Mouse (Mus musculus): Measurements from ENCODE around the gene Golga5.

Gene Golga5

DNA sequence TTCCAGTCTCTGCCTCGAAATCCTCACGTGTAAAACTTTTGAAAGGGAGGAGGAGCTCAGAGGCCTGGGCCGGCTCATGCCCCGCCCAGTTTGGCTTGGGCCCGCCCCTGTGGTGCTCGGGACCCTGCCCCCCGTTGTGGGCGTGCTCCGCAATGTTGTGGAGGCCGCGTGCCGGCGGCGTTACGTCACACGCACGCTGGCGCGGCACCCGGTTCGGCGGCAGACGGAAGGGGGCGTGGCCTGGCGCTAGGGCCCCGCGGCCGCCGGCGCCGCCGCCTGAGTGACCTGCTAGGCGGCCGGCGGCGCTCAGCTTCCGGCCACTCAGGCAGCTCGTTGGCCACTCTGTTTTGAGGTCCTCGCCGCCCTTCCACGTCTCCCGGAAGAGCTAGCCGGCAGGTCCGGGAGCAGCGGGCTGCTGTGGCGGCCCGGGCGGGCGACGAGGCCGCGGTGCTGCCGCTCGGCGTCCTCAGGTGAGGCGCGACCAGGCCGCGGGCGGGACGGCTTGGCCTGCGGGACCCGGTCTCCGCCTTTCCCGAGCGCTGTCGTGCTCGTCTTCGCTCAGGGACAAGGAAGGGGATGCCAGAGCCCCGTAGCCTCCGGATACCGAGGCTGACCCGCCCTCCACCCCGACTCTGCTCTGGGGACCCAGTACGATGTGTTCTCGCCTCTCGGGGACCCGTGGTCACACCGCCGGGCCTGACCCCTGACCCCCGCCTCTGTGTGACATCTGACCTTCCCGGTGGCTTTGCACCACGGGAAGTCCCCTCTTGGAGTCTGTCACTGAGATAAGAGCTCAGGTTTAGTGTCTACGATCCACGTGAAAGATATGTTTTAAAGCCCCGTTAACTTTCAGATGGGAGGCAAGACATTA is at the start of gene Golga5:
Gene Golga5, plus strand, starts transcription at position 242 of the 871 bp plus-strand sequence.
- DNase-seq (ENCODE audit: low read depth, low spot score): peak; percentile 98

DNA sequence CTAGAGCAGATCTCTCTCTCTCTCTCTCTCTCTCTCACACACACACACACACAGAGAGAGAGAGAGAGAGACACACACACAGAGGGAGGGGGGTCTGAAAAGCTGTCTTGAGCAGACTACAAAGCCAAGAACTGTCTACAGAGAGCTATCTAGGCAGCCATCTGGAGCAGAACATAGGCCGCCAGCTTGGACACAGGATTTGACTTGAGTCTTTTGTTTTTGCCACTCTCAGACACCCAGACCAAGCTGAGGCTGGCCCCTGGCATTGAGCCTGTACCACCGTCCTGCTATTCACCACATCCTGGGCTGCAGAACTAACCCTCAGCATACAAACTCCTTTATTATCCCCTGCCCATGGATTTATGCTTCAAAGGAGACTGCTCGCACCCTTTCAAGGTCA is 49.4 kb upstream of the Golga5 start:
- DNase-seq (ENCODE audit: low read depth, low spot score): no peak

DNA sequence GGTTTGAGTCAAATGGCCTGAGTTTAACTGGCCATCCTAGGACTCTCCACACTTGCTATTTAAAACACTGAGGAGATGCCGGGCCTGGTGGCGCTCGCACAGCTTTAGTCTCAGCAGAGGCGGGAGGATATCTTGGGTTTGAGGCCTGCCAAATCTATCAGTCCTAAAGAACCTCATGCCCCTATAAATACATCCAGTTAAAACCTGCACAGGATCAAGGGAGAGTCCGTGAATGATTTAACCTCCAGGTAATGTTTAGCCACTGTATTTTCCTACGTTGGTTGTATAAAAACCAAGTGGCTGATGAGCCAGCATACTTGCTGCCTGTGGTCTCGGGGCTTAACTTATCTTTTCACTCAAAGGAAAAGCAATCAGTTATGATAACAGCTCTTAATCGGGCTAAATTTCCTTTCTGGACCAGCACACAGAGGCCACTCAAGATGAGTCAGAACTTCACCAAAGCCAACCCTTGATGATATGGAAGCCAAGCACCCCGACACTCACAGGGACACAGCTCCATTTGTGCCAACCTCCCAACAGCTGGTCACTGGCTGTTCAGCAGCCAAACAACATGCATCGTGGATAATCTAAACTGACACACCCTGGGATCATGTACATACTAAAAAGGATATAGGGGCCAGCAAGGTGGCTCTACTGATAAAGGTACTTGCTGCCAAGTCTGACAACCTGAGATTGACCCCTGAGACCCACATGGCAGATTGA is 48.6 kb upstream of the Golga5 start:
- DNase-seq (ENCODE audit: low read depth, low spot score): no peak

DNA sequence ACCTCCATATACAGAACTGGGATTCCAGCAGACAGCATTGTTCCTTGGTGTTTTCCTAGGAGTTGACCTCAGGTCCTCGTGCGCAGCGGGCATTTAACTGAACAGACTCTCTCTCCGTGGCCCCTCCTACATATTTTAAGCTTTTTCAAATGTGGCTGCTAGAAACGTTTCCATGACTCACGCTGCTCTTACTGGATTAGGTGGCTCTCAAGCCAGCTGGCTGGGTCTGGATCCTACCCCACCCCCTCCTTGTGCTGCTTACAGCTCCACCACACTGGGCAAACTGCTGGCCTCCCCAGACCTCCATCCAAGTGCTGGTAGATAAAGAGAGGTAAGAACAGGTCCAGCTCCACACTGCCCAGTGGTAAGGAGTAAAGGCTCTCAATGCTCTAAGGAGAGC is 46.9 kb upstream of the Golga5 start:
- DNase-seq (ENCODE audit: low read depth, low spot score): no peak

DNA sequence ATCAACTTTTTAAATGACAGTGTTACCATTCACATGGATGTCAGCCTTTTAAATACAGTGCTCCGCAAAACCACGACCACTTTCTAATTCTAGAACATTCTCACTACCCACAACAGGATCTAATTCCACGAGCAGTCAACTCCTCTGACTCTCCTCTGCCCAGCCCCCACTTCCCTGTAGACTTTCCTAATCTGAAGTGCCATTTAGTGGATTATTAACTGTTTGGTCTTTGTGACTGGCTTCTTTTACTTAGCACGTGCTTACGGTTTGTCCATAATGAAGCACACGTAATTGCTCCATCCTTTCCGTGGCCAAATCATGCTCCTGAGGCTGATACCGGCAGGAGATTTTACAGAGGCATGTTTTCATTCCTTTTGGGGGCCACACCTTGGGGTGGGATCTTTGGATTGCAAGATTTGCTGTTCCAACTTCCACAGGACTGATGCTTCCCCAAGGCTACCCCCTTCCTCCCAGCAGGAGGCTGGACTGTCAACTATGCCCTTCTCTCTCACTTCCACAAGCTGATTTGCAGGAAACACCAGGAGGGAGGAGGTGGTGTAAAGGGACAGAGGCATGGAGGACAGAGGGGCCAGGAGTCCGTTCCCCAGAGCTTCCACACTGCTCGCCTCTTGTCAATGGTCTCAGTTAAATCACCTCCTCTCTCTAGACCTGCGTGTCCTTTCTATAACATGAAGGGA is 46.2 kb upstream of the Golga5 start:
- DNase-seq (ENCODE audit: low read depth, low spot score): no peak

DNA sequence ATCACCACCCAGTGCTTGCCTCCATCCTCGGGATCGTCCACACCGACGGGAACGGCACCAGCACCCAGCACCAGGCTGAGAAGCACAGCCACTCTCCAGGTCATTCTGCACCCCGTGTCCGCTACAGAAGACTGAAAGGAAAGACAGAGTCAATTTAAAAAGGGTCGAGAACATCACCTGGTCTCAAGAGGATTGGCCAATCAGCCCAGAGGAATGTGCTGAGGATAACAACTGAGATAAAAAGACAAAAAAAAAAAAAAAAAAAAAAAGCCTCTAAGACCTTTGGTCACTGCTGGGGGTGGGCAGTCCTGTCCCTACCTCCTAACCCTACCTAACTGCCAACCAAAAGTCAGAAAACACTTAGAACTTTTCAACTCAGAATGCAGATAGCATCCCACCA is 45.3 kb upstream of the Golga5 start:
- DNase-seq (ENCODE audit: low read depth, low spot score): no peak

DNA sequence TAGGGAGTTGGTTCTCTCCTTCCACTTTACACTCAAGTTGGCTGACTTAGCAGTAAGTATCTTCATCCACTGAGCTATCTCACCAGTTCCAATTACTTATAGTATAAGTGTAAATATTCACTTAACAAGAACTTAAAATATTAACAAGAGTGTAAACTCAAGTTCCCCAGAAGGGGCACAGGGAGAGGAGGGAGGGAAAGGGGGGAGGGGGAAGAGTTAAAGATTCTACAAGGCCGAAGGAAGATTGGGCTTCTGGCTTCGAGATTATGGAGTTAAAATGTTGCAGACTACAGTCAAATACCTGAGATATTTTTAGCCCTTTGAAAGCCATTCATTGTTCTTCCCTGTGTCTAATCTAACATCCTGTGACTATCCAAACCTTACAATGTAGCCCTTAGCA is 44.5 kb upstream of the Golga5 start:
- no peak for DNase-seq (ENCODE audit: low read depth, low spot score)

DNA sequence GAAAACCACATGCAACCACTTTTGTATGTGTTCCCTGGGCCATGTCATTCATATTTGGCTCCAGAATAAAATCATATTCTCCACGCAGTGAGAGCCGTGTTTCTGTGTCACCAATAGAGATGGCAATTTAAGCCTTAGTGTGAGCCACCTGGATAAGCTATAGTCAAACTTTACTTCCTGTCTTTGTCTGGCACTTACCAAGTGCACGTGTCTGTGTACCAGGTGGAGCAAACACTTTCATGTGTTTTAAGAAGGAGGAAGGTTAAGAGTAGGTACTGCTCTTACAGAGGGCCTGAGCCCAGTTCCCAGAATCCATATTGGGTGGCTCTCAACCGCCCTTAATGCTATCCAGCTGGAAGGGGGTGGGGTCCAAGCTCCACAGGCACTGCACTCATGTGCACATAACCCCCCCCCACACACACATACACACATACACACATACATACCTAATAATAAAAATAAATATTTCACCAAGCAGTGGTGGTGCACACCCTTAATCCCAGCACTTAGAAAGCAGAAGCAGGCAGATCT is 43.8 kb upstream of the Golga5 start:
- no peak for DNase-seq (ENCODE audit: low read depth, low spot score)

DNA sequence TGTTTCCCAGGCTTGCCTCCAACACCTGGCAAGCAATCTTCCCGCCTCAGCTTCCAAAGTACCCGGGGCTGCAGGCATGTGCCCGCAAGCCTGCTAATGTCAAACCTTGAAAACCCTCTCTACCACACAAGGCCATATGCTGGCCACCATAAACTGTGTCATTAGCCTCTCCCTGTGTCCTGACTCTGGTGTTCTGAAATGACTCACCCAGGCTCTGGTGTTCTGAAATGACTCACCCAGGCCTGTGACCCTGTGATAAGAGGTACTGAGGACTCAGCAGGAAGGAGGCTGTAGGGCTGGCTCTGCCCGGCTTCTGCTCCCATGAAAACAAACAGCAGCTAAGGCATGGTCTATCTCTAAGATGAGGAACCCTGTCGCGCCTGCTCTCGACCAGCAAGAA is 42.6 kb upstream of the Golga5 start:
- DNase-seq (ENCODE audit: low read depth, low spot score): no peak

DNA sequence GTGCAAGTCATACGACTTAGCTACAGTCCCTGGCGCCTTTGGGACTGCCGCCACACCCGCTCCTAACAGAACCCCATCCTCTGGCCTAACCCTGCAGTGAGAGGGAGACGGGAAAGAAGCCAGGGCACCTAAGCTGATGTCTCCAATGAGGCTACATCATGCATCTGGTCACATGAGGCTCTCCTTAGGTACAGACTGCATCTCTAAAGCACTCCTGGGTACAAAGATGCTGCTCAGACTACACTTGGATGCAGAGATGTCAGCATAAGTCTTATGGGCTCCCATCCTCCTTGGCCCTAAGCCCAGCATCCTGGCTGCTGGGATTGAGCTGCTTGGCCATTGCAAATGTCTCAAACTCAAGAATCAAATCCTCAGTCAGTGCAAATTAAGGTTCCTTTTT is 39.3 kb upstream of the Golga5 start:
- DNase-seq (ENCODE audit: low read depth, low spot score): no peak

DNA sequence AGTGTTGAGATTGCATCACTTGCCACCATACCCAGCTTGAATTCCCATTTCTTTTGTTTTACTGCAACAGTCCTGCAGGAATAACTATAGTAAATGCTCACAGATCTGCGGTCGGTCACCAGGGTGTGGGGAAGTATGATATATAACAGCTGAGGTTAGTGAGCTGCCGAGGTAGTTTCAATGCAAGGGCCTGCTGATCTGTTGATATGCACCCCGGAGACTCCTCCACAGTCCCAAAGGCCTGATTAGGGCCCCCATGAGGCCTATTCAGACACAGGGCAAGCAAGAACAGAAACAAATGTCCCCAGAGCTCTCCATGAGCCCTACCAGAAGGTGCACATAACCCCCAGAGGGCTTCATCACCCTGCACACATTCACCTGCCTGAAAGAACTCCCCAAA is 38.7 kb upstream of the Golga5 start:
- DNase-seq (ENCODE audit: low read depth, low spot score): no peak

DNA sequence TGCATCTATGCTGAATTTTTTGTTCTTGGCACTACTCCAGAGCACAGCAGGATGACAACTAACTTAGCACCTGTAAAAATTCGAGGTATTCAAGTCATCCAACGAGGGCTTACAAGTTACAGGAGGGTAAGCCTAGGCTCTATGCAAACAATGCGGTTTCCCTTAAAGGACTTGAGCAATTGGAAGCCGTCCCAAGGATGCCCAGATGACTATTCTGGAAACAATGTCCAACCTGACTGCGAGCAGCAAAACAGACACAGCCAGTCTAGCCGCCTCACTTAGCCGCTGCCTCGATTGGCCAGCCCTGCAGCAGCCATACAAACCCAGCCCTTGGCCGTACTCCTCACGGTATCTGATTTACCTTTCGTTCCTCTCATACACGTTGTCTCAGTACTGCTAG is 36.7 kb upstream of the Golga5 start:
- DNase-seq (ENCODE audit: low read depth, low spot score): no peak

DNA sequence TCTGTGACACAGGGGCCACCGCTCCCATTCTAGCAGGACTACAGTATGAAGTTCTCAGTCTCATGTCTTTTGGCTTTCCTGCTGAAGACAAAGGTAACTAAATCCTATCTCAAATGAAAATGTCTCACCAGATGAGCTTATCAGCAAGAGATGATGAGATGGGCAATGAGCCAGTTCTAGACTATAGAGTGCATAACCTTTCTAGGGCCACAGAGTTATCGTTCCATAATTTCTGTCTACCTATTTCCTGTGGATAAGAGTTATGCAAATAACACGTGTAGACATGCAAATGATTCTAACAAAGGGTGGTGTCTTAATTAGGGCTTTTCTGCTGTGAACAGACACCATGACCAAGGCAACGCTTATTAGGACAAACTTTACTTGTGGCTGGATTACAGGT is 34.8 kb upstream of the Golga5 start:
- DNase-seq (ENCODE audit: low read depth, low spot score): no peak

DNA sequence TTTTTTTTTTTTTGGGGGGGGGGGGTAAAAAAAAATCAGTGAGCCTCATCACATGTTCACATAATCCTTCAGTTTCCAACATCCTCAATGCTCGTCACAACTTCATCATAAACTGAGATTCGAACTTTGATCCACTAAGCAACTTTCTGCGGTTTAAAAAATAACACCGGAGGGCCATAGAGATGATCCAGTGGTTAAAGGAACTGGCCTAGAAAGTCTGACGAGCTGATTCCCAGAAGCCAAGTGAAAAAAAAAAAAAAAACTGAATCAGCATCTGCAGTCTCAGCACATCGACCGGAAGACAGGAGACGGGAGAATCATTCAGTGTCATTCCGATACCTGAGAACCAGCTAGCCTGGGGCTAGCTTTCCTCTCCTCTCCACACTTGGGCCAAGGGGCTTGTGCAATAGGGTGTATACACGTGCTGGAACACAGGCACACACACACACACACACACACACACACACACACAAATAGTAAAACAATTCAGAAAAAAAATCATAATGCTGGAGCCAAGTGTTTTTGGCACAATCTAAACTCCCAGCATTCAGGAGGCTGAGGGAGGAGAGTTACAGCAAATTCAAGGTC is 31.9 kb upstream of the Golga5 start:
- no peak for DNase-seq (ENCODE audit: low read depth, low spot score)

DNA sequence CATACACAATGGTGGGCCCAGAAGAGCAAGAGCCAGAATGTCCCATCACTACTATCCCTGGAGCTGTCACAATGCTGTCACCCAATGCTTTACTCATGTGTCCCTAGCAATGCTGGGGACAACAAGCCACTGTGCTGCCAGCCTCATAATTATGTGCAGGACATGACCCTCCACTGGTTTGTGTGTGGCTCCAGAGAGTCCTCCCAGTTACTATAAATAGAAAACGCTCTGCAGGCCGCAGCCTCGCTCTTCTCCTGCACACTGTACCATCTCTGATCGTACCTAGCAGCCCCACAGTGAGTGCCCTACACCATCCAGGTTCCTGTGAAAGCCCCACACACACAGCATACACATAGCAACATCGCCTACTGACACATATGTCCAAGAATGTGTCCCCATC is 31.0 kb upstream of the Golga5 start:
- DNase-seq (ENCODE audit: low read depth, low spot score): no peak

DNA sequence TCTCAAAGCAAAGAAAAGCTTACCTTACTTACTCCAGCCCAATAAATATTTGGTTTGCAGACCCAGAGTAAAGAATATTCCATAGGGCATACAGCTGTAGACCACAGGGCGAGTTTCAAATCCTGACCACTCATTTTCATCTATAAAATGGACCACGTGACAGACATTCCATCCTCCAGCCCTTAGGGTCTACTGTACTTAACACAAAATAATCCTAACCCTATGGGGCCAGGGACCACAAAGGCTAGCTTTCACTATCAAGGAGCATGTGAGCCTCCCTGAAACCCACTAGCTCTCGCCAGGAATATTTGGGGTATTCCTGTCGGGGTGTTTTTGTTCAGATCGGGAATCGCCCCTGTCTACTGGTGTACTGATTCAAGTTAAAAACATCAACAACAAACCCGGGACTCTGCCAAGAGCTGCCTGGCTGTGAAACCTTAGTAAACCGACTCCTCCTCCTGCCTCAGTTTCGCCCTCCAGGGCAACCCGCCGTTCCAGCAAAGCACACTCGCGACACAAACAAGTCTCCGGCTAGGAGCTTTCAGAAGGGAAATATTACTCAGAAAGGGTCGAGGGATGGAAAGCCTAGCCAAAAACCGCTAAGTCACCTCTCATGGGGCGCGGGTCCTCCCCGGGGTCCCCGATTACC is 29.8 kb upstream of the Golga5 start:
- DNase-seq (ENCODE audit: low read depth, low spot score): no peak

DNA sequence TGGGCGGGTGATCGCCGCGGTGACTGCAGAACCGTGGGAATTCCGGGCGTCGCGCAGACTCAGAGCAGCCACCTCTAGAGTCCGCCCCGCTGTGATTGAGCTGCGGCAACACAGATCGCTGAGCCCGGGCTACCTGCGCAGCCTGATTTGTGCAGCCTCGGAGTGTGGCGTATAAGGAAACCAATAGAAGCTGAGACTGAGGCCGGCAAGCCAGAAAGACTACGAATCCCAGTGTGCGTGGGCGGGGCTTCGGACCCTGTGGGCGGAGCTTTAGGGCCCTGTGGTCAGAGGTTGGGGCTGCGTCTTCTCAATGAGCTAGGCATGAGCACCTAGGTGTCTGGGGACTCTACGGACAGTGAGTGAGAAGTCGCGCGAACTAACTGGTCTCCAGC is 29.3 kb upstream of the Golga5 start, which contains the start of gene Lgmn:
Gene Lgmn, minus strand, starts transcription at position 182 of the 392 bp plus-strand sequence.
- peak; percentile 97 for DNase-seq (ENCODE audit: low read depth, low spot score)

DNA sequence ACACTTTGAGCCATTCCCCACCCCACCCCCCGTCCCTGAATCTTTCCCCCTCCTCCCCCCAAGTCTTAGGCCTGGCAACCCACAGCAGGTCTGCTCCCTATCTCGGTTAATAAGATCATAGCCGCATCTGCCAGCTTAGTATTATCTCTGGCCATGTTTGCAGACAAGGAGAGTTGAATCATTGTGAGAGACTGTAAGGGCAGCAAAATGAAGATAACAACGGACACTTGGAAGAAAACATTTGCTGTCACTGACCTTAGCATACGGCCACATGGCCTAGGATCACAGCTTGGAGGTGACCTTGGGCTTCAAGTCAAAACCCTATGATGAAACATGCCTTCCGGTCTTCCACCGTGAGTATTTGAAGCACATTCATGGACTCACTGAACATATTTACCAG is 28.4 kb upstream of the Golga5 start:
- DNase-seq (ENCODE audit: low read depth, low spot score): no peak

DNA sequence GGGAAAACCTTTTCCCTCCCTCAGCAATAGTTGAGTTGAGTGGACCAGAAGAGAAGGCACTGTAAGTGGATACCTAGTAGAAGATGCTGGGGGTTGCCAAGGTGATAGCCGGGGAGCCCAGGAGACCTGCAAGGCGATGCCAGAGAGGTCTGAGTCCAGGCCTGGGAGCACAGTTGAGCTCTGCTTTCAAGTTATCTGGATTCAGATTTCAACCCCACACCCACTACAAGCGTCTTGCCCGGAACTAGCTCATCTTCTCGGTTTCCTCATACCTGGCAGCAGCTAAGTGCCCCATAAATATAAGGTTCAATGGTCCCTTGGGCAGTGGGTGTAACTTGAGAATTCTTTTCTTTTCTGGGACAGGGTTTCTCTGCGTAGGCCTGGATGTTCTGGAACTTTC is 27.8 kb upstream of the Golga5 start:
- no peak for DNase-seq (ENCODE audit: low read depth, low spot score)

DNA sequence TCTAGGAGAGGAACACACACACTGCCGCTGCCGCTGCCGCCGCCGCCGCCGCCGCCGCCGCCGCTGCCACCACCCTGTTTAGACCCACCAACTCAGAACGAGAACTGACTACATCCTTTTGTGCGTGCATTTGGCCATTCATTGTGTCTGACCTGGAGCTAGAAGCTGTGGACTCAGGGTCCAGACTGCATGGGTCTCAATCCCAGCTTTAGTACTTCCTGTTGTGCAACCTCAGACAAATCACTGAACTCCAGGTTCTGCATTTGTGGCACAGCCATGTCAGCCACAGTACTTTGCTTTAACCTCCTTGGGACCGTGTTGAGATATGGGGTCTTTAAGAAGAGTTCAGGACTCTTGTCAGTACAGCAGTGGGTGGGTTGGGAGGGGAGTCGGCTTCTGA is 26.3 kb upstream of the Golga5 start:
- DNase-seq (ENCODE audit: low read depth, low spot score): no peak

DNA sequence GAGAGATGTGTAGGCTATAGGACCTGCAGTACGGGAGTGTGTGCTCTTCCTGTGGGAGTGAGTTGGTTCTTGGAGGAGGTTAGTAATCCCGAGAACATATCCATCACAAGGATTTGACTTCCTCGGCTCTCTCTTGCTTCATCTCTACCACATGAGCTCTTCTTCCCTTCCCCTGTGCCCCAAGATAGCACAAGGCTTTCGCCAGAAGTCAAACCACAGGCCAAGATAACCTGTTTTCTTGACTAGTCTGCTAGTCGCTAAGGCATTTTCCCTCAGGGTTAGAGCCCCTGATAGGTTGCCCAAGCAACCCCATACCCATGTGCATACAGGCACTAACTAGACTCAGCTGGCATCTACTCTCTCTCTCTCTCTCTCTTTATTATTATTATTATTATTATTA is 25.3 kb upstream of the Golga5 start:
- DNase-seq (ENCODE audit: low read depth, low spot score): no peak

Data from mesoderm, embryonic 11.5 days (tissue).